Mouse (Mus musculus) 416B (cell line): Measurements from ENCODE around the gene Spock1.

ENCODE experiments used
- DNase-seq: peaks from one replicate; pipeline ENCODE4 v3.0.0; 2011; ENCODE audit warnings: low read depth

Gene Spock1

GRCm38 (mm10) chr13:57858491-57858890 lies 49.6 kb downstream of the Spock1 start:
- DNase-seq: no peak

- no peak for DNase-seq
These were observed 51.1 kb downstream of the Spock1 start for GRCm38 (mm10) chr13:57857016-57857415.

- DNase-seq: no peak
These were observed 51.8 kb downstream of the Spock1 start for GRCm38 (mm10) chr13:57856311-57856853.

GRCm38 (mm10) chr13:57855766-57856165 lies 52.4 kb downstream of the Spock1 start:
- DNase-seq: no peak

- DNase-seq: no peak
These were observed 53.7 kb downstream of the Spock1 start for GRCm38 (mm10) chr13:57854416-57854815.

GRCm38 (mm10) chr13:57853621-57854020 lies 54.5 kb downstream of the Spock1 start:
- DNase-seq: no peak

- DNase-seq: no peak
These were observed 55.0 kb downstream of the Spock1 start for GRCm38 (mm10) chr13:57853156-57853555.

- no peak for DNase-seq
These were observed 59.2 kb downstream of the Spock1 start for GRCm38 (mm10) chr13:57848931-57849330.

GRCm38 (mm10) chr13:57847101-57847500 lies 61.0 kb downstream of the Spock1 start:
- DNase-seq: no peak

GRCm38 (mm10) chr13:57846468-57846867 lies 61.7 kb downstream of the Spock1 start:
- DNase-seq: no peak

GRCm38 (mm10) chr13:57841141-57841848 lies 66.8 kb downstream of the Spock1 start:
- no peak for DNase-seq

- no peak for DNase-seq
These were observed 70.3 kb downstream of the Spock1 start for GRCm38 (mm10) chr13:57837691-57838437.

- no peak for DNase-seq
These were observed 76.6 kb downstream of the Spock1 start for GRCm38 (mm10) chr13:57831374-57832163.

GRCm38 (mm10) chr13:57830896-57831295 lies 77.2 kb downstream of the Spock1 start:
- DNase-seq: no peak

GRCm38 (mm10) chr13:57830091-57830490 lies 78.0 kb downstream of the Spock1 start:
- DNase-seq: no peak

- no peak for DNase-seq
These were observed 91.9 kb downstream of the Spock1 start for GRCm38 (mm10) chr13:57816276-57816675.

- no peak for DNase-seq
These were observed 95.5 kb downstream of the Spock1 start for GRCm38 (mm10) chr13:57812643-57813042.

GRCm38 (mm10) chr13:57811253-57811652 lies 96.9 kb downstream of the Spock1 start:
- DNase-seq: no peak

- DNase-seq: no peak
These were observed 97.3 kb downstream of the Spock1 start for GRCm38 (mm10) chr13:57810816-57811215.

GRCm38 (mm10) chr13:57810083-57810482 lies 98.0 kb downstream of the Spock1 start:
- DNase-seq: no peak

GRCm38 (mm10) chr13:57809603-57810002 lies 98.5 kb downstream of the Spock1 start:
- no peak for DNase-seq

- no peak for DNase-seq
These were observed 101.3 kb downstream of the Spock1 start for GRCm38 (mm10) chr13:57806816-57807215.
